Mouse (Mus musculus): ENCODE results near the gene Mrpl37. TPM values are rescaled to one million over a fixed set of nuclear protein-coding genes. Genes with fewer than 3 reads are reported as not detected.

Mrpl37 gene
- polyA plus RNA-seq, 1 experiment from 2014 or later = 95.5 TPM

DNA sequence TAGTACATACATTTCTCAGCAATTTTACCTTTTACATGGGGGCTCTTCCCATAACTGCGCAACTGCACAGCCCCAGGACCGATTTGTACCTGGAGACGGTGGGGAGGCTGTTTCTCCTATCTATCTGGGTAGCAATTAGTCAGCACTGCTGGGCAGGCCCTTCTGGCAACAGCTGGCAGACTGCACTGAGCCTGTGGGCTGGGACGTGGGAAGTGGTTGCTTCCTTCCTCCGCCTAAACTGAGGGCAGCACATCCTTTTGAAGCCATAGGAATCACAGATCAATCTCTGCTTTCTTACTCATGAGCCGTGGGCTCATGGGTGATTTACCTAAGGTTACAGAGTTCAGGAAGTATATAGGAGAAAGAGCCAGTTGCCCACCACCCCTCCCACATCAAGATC is 7.9 kb downstream of the Mrpl37 start:
- 81% methylated on average over 6 of the region's 6 CpGs for WGBS
- ATAC-seq (ENCODE audit: low read depth) (no peak), DNase-seq (ENCODE audit: low spot score) (no peak)
- H3K9ac ChIP-seq (ENCODE audit: low read depth, low read length) = no peak overlapping the region
- no peaks in the 10 kb centered on the region for H3K9me3 ChIP-seq (ENCODE audit: control insufficient read depth, low read length)
- no peak overlapping the region for H3K4me3 ChIP-seq (ENCODE audit: low read depth, low read length)
- H3K36me3 ChIP-seq (ENCODE audit: control insufficient read depth, insufficient read depth, low read length) = peaks cover 83% of the 10 kb centered on the region
- H3K4me2 ChIP-seq (ENCODE audit: low read depth, low read length) = no peak overlapping the region
- H3K4me1 ChIP-seq (ENCODE audit: control insufficient read depth, insufficient read depth, low read length) = no peaks in the 10 kb centered on the region
- H3K27ac ChIP-seq (replicated peaks; ENCODE audit: low read depth, low read length) = no peak overlapping the region
- H3K27me3 ChIP-seq (replicated peaks; ENCODE audit: control insufficient read depth, insufficient read depth, low read length) = no peaks in the 10 kb centered on the region

DNA sequence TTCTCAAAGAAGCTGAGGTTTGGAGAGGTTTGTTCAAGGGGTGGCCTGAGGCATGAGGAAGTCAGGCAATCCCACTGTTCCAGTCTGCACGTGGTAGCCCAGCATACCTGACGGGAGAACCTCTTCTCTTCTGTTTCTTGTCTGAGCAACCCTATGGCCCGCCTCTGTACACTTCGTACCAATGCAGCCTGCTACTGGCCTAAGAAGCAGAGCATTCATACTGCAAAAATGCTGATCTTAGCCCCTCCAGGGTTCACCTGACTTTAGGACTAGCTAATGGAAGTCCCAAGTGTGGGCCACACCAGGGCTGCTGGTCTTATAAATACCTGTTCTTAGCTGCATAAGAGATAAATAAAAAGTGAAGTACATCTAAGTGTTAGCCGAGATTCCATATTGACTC is 8.3 kb downstream of the Mrpl37 start:
- H3K9me3 ChIP-seq (ENCODE audit: control insufficient read depth, low read length) = no peaks in the 10 kb centered on the region

DNA sequence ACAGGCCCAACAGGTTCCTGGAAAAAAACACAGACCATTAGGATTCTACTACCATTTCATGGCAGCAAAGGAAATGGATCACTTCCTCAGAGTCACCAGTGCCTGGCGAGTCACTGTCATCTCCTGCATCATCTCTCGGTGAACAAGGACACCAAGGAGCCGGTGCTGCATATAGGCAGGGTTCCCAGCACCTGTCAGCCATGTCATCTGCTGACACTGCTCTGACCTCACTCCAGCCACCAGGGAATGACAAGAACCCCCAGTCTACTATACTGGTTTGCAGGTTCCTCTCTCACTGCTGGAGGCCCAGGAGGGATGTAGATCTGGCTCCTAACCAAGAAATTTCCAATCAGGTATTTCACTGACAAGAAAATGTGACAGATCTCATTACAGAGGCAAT is 10.6 kb downstream of the Mrpl37 start:
- H3K36me3 ChIP-seq (ENCODE audit: control insufficient read depth, insufficient read depth, low read length) = peaks cover 56% of the 10 kb centered on the region
- DNase-seq (ENCODE audit: low spot score) (no peak), ATAC-seq (ENCODE audit: low read depth) (no peak)
- no peak overlapping the region for H3K9ac ChIP-seq (ENCODE audit: low read depth, low read length)
- H3K27ac ChIP-seq (replicated peaks; ENCODE audit: low read depth, low read length) = peak overlapping the region; percentile 21; the same call in 1 of the 2 replicates
- no peaks in the 10 kb centered on the region for H3K27me3 ChIP-seq (replicated peaks; ENCODE audit: control insufficient read depth, insufficient read depth, low read length)
- WGBS = 77% methylated on average over 3 of the region's 3 CpGs
- no peak overlapping the region for H3K4me2 ChIP-seq (ENCODE audit: low read depth, low read length)
- no peaks in the 10 kb centered on the region for H3K4me1 ChIP-seq (ENCODE audit: control insufficient read depth, insufficient read depth, low read length)
- H3K9me3 ChIP-seq (ENCODE audit: control insufficient read depth, low read length) = no peaks in the 10 kb centered on the region
- no peak overlapping the region for H3K4me3 ChIP-seq (ENCODE audit: low read depth, low read length)

More for the DNA sequence above, 8.3 kb downstream of the Mrpl37 start:
- H3K9ac ChIP-seq (ENCODE audit: low read depth, low read length) = no peak overlapping the region
- H3K27me3 ChIP-seq (replicated peaks; ENCODE audit: control insufficient read depth, insufficient read depth, low read length) = no peaks in the 10 kb centered on the region
- H3K4me3 ChIP-seq (ENCODE audit: low read depth, low read length) = no peak overlapping the region
- no peak for ATAC-seq (ENCODE audit: low read depth)
- no peaks in the 10 kb centered on the region for H3K4me1 ChIP-seq (ENCODE audit: control insufficient read depth, insufficient read depth, low read length)
- no peak overlapping the region for H3K4me2 ChIP-seq (ENCODE audit: low read depth, low read length)
- no peak for DNase-seq (ENCODE audit: low spot score)
- 92% methylated on average over 5 of the region's 5 CpGs for WGBS
- no peak overlapping the region for H3K27ac ChIP-seq (replicated peaks; ENCODE audit: low read depth, low read length)
- peaks cover 79% of the 10 kb centered on the region for H3K36me3 ChIP-seq (ENCODE audit: control insufficient read depth, insufficient read depth, low read length)

DNA sequence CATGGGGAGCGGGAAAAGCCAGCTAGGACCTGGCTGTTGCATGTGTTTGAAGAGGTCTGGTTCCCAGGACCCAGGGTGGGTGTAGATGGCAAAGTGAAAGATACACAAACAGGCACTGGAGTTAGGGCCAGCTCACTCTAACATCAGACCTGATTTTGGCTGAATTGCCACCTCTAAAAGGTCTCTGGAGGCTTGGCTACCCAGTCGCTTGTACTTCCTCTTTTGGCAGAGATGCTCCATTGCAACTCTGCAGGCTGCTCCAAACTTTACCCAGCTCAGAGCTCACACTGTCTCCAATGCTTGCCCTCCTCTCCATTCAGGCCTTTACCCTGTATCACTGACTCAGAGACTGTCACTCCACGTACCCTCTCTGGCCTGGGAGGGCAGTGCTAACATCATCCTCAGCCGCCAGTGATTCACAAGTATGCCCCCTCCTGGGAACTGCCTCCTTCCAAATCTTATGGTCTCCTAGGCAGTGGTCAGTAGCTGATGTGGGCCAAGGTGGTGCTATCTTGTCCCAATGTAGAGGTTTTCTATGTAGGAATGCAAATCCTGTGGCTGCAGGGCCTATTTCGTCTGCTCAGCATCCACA is 13.6 kb downstream of the Mrpl37 start:
- no peaks in the 10 kb centered on the region for H3K4me1 ChIP-seq (ENCODE audit: control insufficient read depth, insufficient read depth, low read length)
- no peaks in the 10 kb centered on the region for H3K9me3 ChIP-seq (ENCODE audit: control insufficient read depth, low read length)
- no peak for DNase-seq (ENCODE audit: low spot score)
- no peak overlapping the region for H3K27ac ChIP-seq (replicated peaks; ENCODE audit: low read depth, low read length)
- peaks cover 45% of the 10 kb centered on the region for H3K36me3 ChIP-seq (ENCODE audit: control insufficient read depth, insufficient read depth, low read length)
- ATAC-seq (ENCODE audit: low read depth) = no peak; the same call in 1 of the 2 replicates
- no peak overlapping the region for H3K9ac ChIP-seq (ENCODE audit: low read depth, low read length)
- H3K4me2 ChIP-seq (ENCODE audit: low read depth, low read length) = no peak overlapping the region
- no peaks in the 10 kb centered on the region for H3K27me3 ChIP-seq (replicated peaks; ENCODE audit: control insufficient read depth, insufficient read depth, low read length)
- 51% methylated on average over 5 of the region's 5 CpGs for WGBS
- no peak overlapping the region for H3K4me3 ChIP-seq (ENCODE audit: low read depth, low read length)

- H3K27me3 ChIP-seq (replicated peaks; ENCODE audit: control insufficient read depth, insufficient read depth, low read length) = no peaks in the 10 kb centered on the region
- H3K4me2 ChIP-seq (ENCODE audit: low read depth, low read length) = no peak overlapping the region
- H3K9me3 ChIP-seq (ENCODE audit: control insufficient read depth, low read length) = no peaks in the 10 kb centered on the region
- no peak overlapping the region for H3K9ac ChIP-seq (ENCODE audit: low read depth, low read length)
- DNase-seq (ENCODE audit: low spot score) (no peak), ATAC-seq (ENCODE audit: low read depth) (no peak)
- H3K4me3 ChIP-seq (ENCODE audit: low read depth, low read length) = no peak overlapping the region
- H3K36me3 ChIP-seq (ENCODE audit: control insufficient read depth, insufficient read depth, low read length) = peaks cover 45% of the 10 kb centered on the region
- no peak overlapping the region for H3K27ac ChIP-seq (replicated peaks; ENCODE audit: low read depth, low read length)
- WGBS = 57% methylated on average over 3 of the region's 4 CpGs
- no peaks in the 10 kb centered on the region for H3K4me1 ChIP-seq (ENCODE audit: control insufficient read depth, insufficient read depth, low read length)
These were observed 14.8 kb downstream of the Mrpl37 start for GRCm38 (mm10) chr4:107051889-107052288.

DNA sequence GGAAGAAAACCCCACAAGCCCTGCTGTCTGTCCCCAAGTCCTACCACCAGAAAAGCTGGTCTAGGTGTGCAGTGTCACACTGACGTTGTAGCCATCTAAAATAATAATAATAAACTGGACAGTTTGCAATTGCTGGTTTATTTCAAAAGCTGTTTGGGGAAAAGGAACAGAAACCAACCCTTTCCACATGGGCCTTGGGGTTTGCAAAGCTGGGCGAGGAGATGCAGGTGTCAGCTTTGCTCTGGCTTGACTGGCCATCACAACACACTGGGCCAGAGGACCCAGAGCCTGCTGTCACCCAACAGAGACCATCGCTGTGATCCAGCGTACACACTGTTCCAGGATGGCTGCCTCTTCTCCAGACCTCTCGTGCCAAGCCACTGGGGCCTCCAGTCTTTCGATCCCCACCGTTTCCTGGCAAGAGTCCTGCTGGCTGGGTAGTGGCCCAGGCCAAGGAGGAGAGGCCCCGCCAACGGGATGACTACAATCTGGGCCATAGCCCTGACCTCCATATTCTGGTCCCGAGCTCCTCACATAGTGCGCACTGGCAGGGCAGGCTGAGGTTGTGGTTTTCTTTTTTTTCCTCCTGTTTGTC is 18.0 kb downstream of the Mrpl37 start:
- 86% methylated on average over 11 of the region's 11 CpGs for WGBS
- H3K27ac ChIP-seq (replicated peaks; ENCODE audit: low read depth, low read length) = no peak overlapping the region

DNA sequence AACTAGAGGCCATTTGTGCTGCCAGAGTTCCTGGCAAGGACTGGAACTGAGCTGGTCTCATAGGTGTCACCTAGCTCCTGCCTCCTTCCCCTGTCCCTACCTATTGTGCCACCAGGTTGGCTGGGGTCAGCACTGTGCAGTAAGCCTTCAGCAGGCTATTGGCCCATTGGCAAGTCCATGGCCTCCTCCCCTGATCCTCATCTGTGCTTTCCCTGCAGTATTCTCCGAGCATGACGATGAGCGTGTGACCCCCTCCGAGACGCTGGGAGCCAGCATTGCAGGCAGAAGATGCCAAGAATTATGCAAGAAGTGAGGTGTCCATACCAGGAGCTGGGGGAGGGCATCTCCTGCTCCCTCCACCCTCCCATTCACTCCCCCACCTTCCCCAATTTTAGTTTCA is 18.9 kb downstream of the Mrpl37 start:
- no peak for ATAC-seq (ENCODE audit: low read depth)
- H3K4me2 ChIP-seq (ENCODE audit: low read depth, low read length) = no peak overlapping the region
- H3K4me3 ChIP-seq (ENCODE audit: low read depth, low read length) = no peak overlapping the region

More for the DNA sequence above, 18.0 kb downstream of the Mrpl37 start:
- DNase-seq (ENCODE audit: low spot score) (no peak), ATAC-seq (ENCODE audit: low read depth) (no peak)
- no peaks in the 10 kb centered on the region for H3K4me1 ChIP-seq (ENCODE audit: control insufficient read depth, insufficient read depth, low read length)
- H3K4me2 ChIP-seq (ENCODE audit: low read depth, low read length) = no peak overlapping the region
- H3K27me3 ChIP-seq (replicated peaks; ENCODE audit: control insufficient read depth, insufficient read depth, low read length) = no peaks in the 10 kb centered on the region
- peaks cover 61% of the 10 kb centered on the region for H3K36me3 ChIP-seq (ENCODE audit: control insufficient read depth, insufficient read depth, low read length)
- H3K9me3 ChIP-seq (ENCODE audit: control insufficient read depth, low read length) = no peaks in the 10 kb centered on the region
- H3K4me3 ChIP-seq (ENCODE audit: low read depth, low read length) = no peak overlapping the region
- no peak overlapping the region for H3K9ac ChIP-seq (ENCODE audit: low read depth, low read length)

DNA sequence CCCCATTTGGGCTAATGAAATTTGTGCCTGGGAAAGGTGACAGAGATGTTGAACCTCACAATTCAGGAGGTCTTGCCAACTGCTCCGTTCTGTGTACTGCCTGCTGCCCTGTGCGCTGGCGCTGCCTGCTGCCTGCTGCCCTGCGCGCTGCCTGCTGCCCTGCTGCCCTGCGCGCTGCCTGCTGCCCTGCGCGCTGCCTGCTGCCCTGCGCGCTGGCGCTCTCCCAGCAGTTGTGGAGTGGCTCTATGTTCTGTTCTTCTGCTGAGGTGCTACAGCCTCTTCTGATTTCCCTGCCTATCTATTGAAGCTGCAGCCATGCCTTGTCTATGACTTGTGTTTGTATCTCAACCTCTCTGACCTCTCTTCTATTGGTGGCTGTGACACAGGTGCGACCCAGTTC is 21.5 kb downstream of the Mrpl37 start:
- peaks cover 91% of the 10 kb centered on the region for H3K36me3 ChIP-seq (ENCODE audit: control insufficient read depth, insufficient read depth, low read length)
- DNase-seq (ENCODE audit: low spot score) (no peak), ATAC-seq (ENCODE audit: low read depth) (no peak)
- H3K4me3 ChIP-seq (ENCODE audit: low read depth, low read length) = no peak overlapping the region
- no peak overlapping the region for H3K4me2 ChIP-seq (ENCODE audit: low read depth, low read length)
- H3K9me3 ChIP-seq (ENCODE audit: control insufficient read depth, low read length) = no peaks in the 10 kb centered on the region
- H3K27ac ChIP-seq (replicated peaks; ENCODE audit: low read depth, low read length) = no peak overlapping the region
- WGBS = 98% methylated on average over 13 of the region's 13 CpGs
- no peaks in the 10 kb centered on the region for H3K4me1 ChIP-seq (ENCODE audit: control insufficient read depth, insufficient read depth, low read length)
- no peaks in the 10 kb centered on the region for H3K27me3 ChIP-seq (replicated peaks; ENCODE audit: control insufficient read depth, insufficient read depth, low read length)
- H3K9ac ChIP-seq (ENCODE audit: low read depth, low read length) = no peak overlapping the region

More for the DNA sequence above, 18.9 kb downstream of the Mrpl37 start:
- Histone ChIP-seq H3K9ac (ENCODE audit: low read depth, low read length) (no peak overlapping the region), H3K9me3 (ENCODE audit: control insufficient read depth, low read length) (no peaks in the 10 kb centered on the region), H3K27me3 (replicated peaks; ENCODE audit: control insufficient read depth, insufficient read depth, low read length) (no peaks in the 10 kb centered on the region), H3K27ac (replicated peaks; ENCODE audit: low read depth, low read length) (no peak overlapping the region), H3K36me3 (ENCODE audit: control insufficient read depth, insufficient read depth, low read length) (peaks cover 67% of the 10 kb centered on the region), H3K4me1 (ENCODE audit: control insufficient read depth, insufficient read depth, low read length) (no peaks in the 10 kb centered on the region)
- 92% methylated on average over 5 of the region's 5 CpGs for WGBS
- DNase-seq (ENCODE audit: low spot score) = no peak

DNA sequence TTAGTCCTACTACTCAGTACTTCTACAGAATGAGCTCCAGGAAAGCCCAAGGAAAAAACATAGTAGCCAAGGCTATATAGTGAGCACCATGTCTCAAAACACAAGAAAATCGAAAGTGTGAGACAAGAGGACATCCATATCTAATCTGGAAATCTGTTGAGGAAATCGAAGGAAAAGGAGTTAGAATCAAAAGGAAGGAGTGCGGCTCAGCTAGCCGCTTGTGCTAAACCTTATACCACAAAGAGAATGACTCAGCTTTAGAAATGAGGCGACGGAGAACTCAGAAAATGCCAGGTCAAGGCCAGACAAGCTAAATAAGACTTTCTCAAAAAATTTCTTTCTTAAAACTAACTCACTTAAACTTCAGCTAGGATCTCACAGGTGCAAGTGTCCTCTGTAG is 24.4 kb downstream of the Mrpl37 start:
- DNase-seq (ENCODE audit: low spot score) (no peak), ATAC-seq (ENCODE audit: low read depth) (no peak)
- H3K4me2 ChIP-seq (ENCODE audit: low read depth, low read length) = no peak overlapping the region
- no peak overlapping the region for H3K4me3 ChIP-seq (ENCODE audit: low read depth, low read length)
- H3K27ac ChIP-seq (replicated peaks; ENCODE audit: low read depth, low read length) = no peak overlapping the region
- no peaks in the 10 kb centered on the region for H3K9me3 ChIP-seq (ENCODE audit: control insufficient read depth, low read length)
- WGBS = 85% methylated on average over 6 of the region's 6 CpGs
- peaks cover 92% of the 10 kb centered on the region for H3K36me3 ChIP-seq (ENCODE audit: control insufficient read depth, insufficient read depth, low read length)
- H3K9ac ChIP-seq (ENCODE audit: low read depth, low read length) = no peak overlapping the region
- no peaks in the 10 kb centered on the region for H3K4me1 ChIP-seq (ENCODE audit: control insufficient read depth, insufficient read depth, low read length)
- no peaks in the 10 kb centered on the region for H3K27me3 ChIP-seq (replicated peaks; ENCODE audit: control insufficient read depth, insufficient read depth, low read length)

Measured in embryonic facial prominence, embryonic 14.5 days (tissue).